Mouse (Mus musculus) spleen, adult 2 months (tissue): Measurements from ENCODE around the gene Nos1.

Source experiments
- CTCF ChIP-seq: fragments of 200-500 bp; IDR thresholded peaks from 2 replicates; pipeline ENCODE4 v1.5.1; 2011; ENCODE audit warnings: mild to moderate bottlenecking, inconsistent platforms; ENCODE audit not compliant: insufficient read depth, insufficient read length, insufficient replicate concordance; ENCODE audit errors: extremely low read depth
- POLR2A ChIP-seq: fragments of 200-500 bp; IDR thresholded peaks from 2 replicates; pipeline ENCODE4 v1.6.1; 2011; ENCODE audit warnings: low read depth, low read length, inconsistent platforms

GRCm38 (mm10) chr5:117981943-117982342 is 201.1 kb downstream of the Nos1 start:
- no peak for TF ChIP-seq POLR2A
- TF ChIP-seq CTCF: no peak
